Mouse (Mus musculus) granulocyte monocyte progenitor cell, adult 5-6 weeks (primary cell): Measurements from ENCODE around the gene Adgrv1. TPM values are rescaled to one million over a fixed set of nuclear protein-coding genes. Genes with fewer than 3 reads are reported as not detected.

Experiments
- ATAC-seq: replicated peaks from 2 replicates; pipeline ENCODE4 v1.8.0; 2016; ENCODE audit warnings: mild to moderate bottlenecking, moderate TSS enrichment, inconsistent platforms; ENCODE audit not compliant: poor library complexity, severe bottlenecking
- total RNA-seq, 2 experiments: library from RNA; stranded (forward) in 1 of 2; stranded (reverse) in 1 of 2; fragments of 200-712, 200-1000 nt in 1 of 2; fragments of >200 nt in 1 of 2; fragmentation: Nextera tagmentation in 1 of 2; gene quantifications; 2 replicates each; pipeline ENCODE4 v1.2.3; 2014 to 2017

Adgrv1 gene
- total RNA-seq, 2 experiments from 2014 or later: not detected

GRCm38 (mm10) chr13:81437088-81437487, 195.9 kb downstream of the Adgrv1 start:
- ATAC-seq: peak; percentile 76

- ATAC-seq: peak; percentile 67
These were observed 205.8 kb downstream of the Adgrv1 start for GRCm38 (mm10) chr13:81426896-81427755.

- ATAC-seq: no peak
These were observed 207.8 kb downstream of the Adgrv1 start for GRCm38 (mm10) chr13:81425111-81425510.

- no peak for ATAC-seq
These were observed 209.0 kb downstream of the Adgrv1 start for GRCm38 (mm10) chr13:81424002-81424401.

- no peak for ATAC-seq
These were observed 225.0 kb downstream of the Adgrv1 start for GRCm38 (mm10) chr13:81407881-81408460.

- ATAC-seq: no peak
These were observed 230.1 kb downstream of the Adgrv1 start for GRCm38 (mm10) chr13:81402826-81403225.

- ATAC-seq: no peak
These were observed 230.8 kb downstream of the Adgrv1 start for GRCm38 (mm10) chr13:81402191-81402590.

GRCm38 (mm10) chr13:81401742-81402141, 231.2 kb downstream of the Adgrv1 start:
- no peak for ATAC-seq

- ATAC-seq: no peak
These were observed 247.2 kb downstream of the Adgrv1 start for GRCm38 (mm10) chr13:81385597-81386362.

- no peak for ATAC-seq
These were observed 251.1 kb downstream of the Adgrv1 start for GRCm38 (mm10) chr13:81381835-81382234.

GRCm38 (mm10) chr13:81370801-81371456, 262.0 kb downstream of the Adgrv1 start:
- peak; percentile 65 for ATAC-seq

- no peak for ATAC-seq
These were observed 262.8 kb downstream of the Adgrv1 start for GRCm38 (mm10) chr13:81370196-81370595.

- peak; percentile 55; the same call in 1 of the 2 replicates for ATAC-seq
These were observed 263.4 kb downstream of the Adgrv1 start for GRCm38 (mm10) chr13:81369564-81369963.

GRCm38 (mm10) chr13:81368987-81369386, 264.0 kb downstream of the Adgrv1 start:
- no peak for ATAC-seq

GRCm38 (mm10) chr13:81367681-81368376, 265.1 kb downstream of the Adgrv1 start:
- ATAC-seq: no peak

GRCm38 (mm10) chr13:81360338-81360737, 272.6 kb downstream of the Adgrv1 start:
- ATAC-seq: no peak

- no peak for ATAC-seq
These were observed 274.2 kb downstream of the Adgrv1 start for GRCm38 (mm10) chr13:81358766-81359165.

GRCm38 (mm10) chr13:81358365-81358764, 274.6 kb downstream of the Adgrv1 start:
- ATAC-seq: no peak

- ATAC-seq: no peak
These were observed 275.7 kb downstream of the Adgrv1 start for GRCm38 (mm10) chr13:81357215-81357614.

- no peak for ATAC-seq
These were observed 278.4 kb downstream of the Adgrv1 start for GRCm38 (mm10) chr13:81354587-81354986.
